Mouse (Mus musculus) liver, embryonic 14.5 days (tissue): ENCODE measurements at regions not wholly inside any gene's neighbourhood (a gene's known extent, or its start where the extent isn't known, plus 50 kb on each side); places are given as distances from the start of the nearest gene placed in this dataset.

ENCODE experiments used
- CTCF ChIP-seq: IDR thresholded peaks from 2 replicates; pipeline ENCODE4 v1.5.1; 2016; ENCODE audit warnings: antibody characterized with exemption, low read depth, control low read depth
- EP300 ChIP-seq: IDR thresholded peaks from 2 replicates; pipeline ENCODE4 v1.6.1; 2016; ENCODE audit warnings: antibody characterized with exemption, low read depth

GRCm38 (mm10) chr7:83007540-83007939 lies 140.4 kb downstream of the Mex3b start:
- TF ChIP-seq EP300 (no peak), CTCF (no peak)
